Mouse (Mus musculus) CD4-positive helper T cell, adult 2 months (primary cell): ENCODE measurements around the gene Kdm2a.
"Not testable (repeated sequence)": the region's sequence is repeated elsewhere in the genome, so short reads cannot be mapped to it uniquely, and the experiment has no call there.

ENCODE experiments used
- DNase-seq: peaks from one replicate; pipeline ENCODE4 v3.0.0-alpha.2; 2012; ENCODE audit warnings: low read depth, missing footprints, low spot score

The Kdm2a gene

DNA sequence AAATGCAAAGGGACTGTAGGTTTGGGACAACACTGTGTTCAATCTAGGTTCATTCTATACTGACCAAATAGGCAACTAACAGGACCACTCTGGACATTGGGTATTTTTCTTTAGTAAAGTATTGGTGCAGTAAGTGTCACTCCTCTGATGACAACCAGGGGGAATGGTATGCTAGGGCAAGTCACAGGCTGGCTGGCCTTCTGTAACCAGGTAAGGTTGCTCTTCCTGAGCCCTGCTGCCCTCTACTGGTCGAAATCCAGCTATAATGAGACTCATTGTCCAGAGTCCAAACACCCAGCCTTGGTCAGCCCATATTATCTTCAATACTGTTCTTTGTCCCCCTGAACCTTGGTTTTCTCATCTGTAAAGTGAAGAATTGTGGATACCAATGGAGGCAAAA, 19.1 kb upstream of the Kdm2a start:
- peak; percentile 62 for DNase-seq

GRCm38 (mm10) chr19:4414631-4415030, 16.5 kb upstream of the Kdm2a start:
- no peak for DNase-seq

DNA sequence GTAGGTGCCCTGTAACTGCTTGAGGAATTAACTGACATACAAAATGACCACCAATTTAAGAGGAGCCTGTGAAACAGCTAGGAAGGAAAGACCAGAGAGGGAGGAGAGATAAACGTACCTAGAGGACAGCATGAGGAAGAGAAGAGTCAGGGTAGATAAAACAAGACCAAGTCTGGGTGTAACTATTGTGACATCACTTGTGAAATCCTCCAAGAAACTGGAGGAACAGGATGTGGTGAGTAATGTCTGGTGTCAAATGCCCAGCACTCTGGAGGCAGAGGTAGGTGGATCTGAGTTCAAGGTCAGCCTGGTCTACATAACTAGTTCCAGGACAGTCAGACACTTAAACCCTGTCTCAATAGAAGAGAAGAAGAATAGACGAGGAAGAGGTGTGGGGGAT, 11.0 kb upstream of the Kdm2a start:
- DNase-seq: no peak

DNA sequence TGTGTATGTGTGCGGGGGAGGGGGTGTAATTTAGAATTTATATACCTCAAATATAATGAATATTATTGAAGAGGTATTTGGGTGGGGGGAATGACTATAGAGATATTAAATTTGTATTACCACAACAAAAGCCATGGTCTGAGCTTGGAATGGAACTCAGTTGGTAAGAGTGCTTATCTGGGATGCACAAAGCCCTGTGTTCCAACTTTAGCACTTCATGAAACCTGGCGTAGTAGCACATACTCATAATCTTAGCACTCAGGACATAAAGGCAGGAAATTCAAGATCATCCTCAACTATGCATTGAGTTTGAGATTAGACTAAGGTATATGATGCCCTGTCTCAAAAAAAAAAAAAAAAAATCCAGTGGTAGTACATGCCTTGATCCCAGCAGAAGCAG, 6.8 kb upstream of the Kdm2a start:
- DNase-seq: no peak

GRCm38 (mm10) chr19:4398959-4399358, 874 bp upstream of the Kdm2a start:
- DNase-seq: no peak

DNA sequence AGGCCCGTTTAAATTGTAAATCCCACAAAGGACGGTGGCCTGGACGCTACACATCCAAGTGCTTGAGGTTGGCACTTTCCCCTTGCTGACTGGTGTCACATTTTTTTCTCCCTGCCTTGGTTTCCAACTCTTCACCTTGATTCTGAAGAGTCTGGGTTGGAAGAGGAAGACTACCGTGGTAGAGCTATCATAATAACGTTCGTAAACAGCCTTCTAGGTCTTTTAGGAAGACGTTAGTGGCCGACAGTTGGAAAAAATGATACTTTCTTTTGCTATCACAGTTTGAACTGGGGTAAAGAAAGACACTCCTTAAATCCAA, 504 bp upstream of the Kdm2a start:
- no peak for DNase-seq

GRCm38 (mm10) chr19:4396998-4397797, 887 bp downstream of the Kdm2a start:
- peak; percentile 99 for DNase-seq

DNA sequence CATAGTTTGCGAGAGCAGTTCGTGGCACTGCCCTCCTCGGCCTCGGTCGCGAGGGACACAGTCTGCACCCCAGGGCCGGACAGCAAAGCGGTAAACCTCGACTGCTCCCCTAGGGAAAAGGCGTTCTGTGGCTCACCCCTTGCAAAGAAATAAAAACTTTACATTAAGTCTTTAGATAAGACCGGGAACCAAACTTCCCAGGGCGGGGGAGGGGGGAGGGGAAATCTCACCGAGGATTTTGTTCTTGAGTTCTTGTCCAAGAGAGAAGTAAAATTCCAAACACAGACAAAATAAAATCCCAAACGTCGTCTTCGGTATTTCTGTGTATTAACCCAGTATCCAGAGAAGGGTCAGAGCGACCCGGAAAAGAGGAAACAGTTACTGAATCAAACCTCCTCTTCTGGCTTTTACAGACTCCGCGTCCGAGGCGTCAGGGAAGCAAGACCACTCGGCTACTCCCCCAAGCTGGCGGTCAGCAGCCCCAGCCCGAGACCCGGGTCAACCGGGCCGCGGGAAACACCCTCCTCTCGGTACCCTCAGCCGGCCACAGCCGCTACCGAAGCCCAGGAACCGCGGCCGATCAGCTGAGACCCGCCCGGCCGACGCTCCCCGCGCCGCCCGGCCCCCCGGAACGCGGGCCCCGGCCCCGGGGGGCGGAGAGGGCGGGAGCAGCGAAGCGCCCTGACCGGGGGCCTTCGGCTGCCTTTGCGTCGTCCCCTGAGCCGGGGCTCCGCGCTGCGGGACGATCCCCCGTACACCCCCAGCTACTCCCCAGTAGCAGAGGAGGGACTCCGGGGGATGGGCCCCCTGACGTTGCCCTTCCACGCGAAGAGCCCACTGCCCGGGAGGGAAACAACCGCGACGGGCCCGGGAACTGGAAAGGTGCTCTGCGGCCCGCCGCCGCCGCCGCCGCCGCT, 1.7 kb downstream of the Kdm2a start:
- DNase-seq: peak; percentile 24

GRCm38 (mm10) chr19:4387276-4387675, 10.8 kb downstream of the Kdm2a start:
- DNase-seq: no peak

DNA sequence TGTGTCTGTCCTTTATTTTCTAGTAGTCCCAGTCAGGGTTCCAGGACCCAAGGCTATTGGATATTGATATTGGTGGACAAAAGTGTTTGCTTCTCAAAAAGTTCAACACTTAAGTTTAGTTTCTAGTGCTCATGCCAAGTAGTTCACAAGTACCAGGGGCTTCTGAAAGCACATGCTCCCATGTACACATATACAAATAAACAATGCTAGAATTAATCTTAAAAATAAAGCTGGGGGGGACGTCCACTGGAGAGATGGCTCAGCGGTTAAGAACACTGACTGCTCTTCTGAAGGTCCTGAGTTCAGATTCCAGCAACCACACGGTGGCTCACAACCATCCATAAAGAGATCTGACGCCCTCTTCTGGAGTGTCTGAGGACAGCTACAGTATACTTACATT, 13.1 kb downstream of the Kdm2a start:
- DNase-seq: no peak

DNA sequence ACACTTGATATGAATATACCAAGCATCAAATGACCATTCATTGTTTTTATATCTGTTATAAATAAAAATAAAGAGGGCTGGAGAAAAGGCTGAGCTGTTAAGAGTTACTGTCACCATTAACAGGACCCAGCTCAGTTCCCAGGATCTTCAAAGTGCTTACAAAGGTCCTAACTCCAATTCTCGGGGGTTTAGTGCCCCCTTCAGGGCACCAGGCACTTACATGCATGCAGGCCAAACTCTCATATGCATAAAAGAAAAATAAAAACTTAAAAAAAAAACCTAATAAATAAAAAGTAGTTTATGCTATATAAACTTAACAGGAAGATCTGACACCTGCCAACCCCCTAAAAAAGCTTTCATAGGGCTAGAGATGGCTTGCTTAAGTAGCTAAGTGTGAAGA, 13.8 kb downstream of the Kdm2a start:
- no peak for DNase-seq

- no peak for DNase-seq
These were observed 14.8 kb downstream of the Kdm2a start for GRCm38 (mm10) chr19:4383306-4383705.

DNA sequence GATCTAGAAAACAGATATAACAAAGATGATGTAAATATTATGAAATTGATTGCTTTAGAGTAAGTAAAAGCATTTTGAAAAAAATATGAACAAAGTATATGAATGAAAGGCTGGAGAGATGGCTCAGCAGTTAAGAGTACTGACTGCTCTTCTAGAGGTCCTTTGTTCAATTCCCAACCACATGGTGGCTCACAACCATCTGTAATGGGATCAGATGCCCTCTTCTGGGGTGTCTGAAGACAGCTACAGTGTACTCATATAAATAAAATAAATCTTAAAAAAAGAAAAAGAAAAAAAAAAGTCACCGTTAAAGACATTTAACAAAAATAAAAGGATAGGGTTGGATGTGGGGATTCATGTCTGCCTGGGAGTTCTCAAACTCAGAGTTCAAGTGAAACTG, 15.8 kb downstream of the Kdm2a start:
- not testable (repeated sequence) for DNase-seq

- DNase-seq: no peak
These were observed 27.4 kb downstream of the Kdm2a start for GRCm38 (mm10) chr19:4370656-4371055.

DNA sequence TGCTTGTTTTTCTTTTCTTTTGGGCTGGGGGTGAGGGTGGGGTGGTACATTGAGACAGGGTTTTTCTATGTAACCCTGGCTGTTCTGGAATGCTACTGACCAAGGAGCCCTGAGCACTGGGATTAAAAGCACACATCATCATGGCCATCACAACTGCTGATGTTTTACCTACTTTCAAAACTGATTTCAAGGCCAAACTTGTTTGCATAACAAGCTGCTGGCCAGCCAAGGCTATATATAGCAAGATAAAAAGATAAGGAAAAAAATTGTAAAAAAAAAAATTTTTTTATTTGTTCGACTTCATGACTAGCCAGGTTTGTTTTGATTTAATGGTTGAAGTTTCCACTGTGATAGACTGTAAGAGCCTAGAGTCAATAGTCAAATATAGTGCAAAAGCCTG, 27.8 kb downstream of the Kdm2a start:
- no peak for DNase-seq

GRCm38 (mm10) chr19:4349455-4349854, 48.6 kb downstream of the Kdm2a start:
- DNase-seq: no peak

DNA sequence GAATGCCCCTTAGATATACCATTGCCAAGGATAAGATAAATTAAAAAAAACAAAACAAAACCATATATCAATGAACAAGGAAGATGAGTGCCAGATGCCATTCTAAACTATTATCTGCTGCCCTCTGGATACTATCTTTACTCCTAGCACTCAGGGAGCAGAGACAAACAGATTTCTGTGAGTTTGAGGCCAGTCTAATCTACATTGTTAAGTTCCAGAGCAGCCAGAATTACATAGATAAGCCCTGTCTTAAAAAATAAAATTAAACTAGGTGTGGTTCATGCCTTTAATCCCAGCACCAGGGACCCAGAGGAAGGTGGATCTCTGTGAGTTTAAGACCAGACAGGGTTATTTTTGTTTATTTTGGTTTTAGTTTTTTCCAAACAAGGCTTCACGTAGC, 51.6 kb downstream of the Kdm2a start:
- DNase-seq: no peak

- DNase-seq: peak; percentile 85
These were observed 59.9 kb downstream of the Kdm2a start for GRCm38 (mm10) chr19:4338162-4338561.

- DNase-seq: peak; percentile 94
These were observed 64.3 kb downstream of the Kdm2a start for GRCm38 (mm10) chr19:4333791-4334190.

- DNase-seq: no peak
These were observed 64.8 kb downstream of the Kdm2a start for GRCm38 (mm10) chr19:4333100-4333775.

DNA sequence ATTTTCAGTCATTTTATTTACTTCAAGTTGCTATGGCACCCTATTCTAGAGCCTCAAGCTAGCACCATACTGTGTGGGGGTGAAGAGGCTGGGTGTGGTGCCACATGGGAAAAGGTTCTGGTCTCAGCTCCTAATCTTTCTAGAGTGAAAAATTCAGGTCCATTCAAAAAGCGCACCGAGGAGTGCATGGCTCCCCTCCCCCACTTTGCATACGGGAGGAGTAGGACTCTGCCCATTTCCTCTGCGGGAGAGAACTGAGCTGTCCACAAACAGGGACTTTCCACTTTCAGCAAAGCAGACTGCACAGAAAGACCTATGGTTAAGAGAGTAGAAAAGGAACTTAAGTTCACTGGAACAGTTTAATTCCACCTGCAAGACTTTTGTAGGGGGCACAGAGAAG, 65.4 kb downstream of the Kdm2a start:
- peak; percentile 84 for DNase-seq

DNA sequence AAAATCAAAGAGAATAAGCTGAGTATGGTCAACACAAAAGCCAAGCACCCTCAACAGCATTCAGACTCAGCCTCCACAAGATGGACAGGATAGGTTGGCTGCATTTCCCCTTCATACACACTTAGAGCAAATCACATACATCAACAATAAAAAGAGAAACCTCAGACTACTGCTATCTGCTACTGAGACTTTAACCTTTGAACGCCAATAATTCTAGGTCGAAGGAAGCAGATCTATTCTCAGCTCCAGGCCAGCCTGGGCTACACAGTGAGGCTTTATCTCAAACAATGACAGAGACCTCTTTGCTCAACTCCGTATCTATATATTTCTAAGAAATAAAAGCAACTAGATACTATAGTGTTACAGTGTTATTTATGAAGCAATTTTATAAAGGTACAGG, 66.8 kb downstream of the Kdm2a start:
- DNase-seq: no peak
